Mouse (Mus musculus) adrenal gland, adult 8-10 months (tissue): ENCODE results near the gene Cdkn2a. TPM values are rescaled to one million over a fixed set of nuclear protein-coding genes. Genes with fewer than 3 reads are reported as not detected.

Experiments used
- DNase-seq: peaks from one replicate; pipeline ENCODE4 v3.0.0; 2022
- total RNA-seq, 4 experiments: library from RNA; stranded (reverse); gene quantifications; 2 replicates each; pipeline ENCODE4 v1.2.4; 2022

Gene Cdkn2a
- 10 to 100 TPM; 15.7 to 17.8 (median 17.1) TPM for total RNA-seq

- peak; percentile 47 for DNase-seq
Measured at GRCm38 (mm10) chr4:89294486-89295440, at the start of gene Cdkn2a. TSS of gene Cdkn2a (minus strand) at chr4:89294653.

GRCm38 (mm10) chr4:89313461-89313860 lies 19.0 kb upstream of the Cdkn2a start:
- DNase-seq, result no peak

GRCm38 (mm10) chr4:89310491-89311254 lies 16.2 kb upstream of the Cdkn2a start, which contains the start of gene Cdkn2b:
TSS of gene Cdkn2b (minus strand) at chr4:89311039.
- peak; percentile 95 for DNase-seq

GRCm38 (mm10) chr4:89309996-89310395 lies 15.5 kb upstream of the Cdkn2a start:
- no peak for DNase-seq

GRCm38 (mm10) chr4:89308001-89308400 lies 13.5 kb upstream of the Cdkn2a start:
- no peak for DNase-seq

- no peak for DNase-seq
Measured at GRCm38 (mm10) chr4:89306798-89307365, 12.4 kb upstream of the Cdkn2a start.

GRCm38 (mm10) chr4:89305691-89306090 lies 11.2 kb upstream of the Cdkn2a start:
- no peak for DNase-seq

- no peak for DNase-seq
Measured at GRCm38 (mm10) chr4:89303281-89303995, 9.0 kb upstream of the Cdkn2a start.

GRCm38 (mm10) chr4:89302129-89302528 lies 7.7 kb upstream of the Cdkn2a start:
- no peak for DNase-seq

GRCm38 (mm10) chr4:89299721-89300120 lies 5.3 kb upstream of the Cdkn2a start:
- DNase-seq, result no peak

GRCm38 (mm10) chr4:89295441-89296220 lies 1.2 kb upstream of the Cdkn2a start:
- no peak for DNase-seq

- DNase-seq, result no peak
Measured at GRCm38 (mm10) chr4:89294091-89294485, 365 bp downstream of the Cdkn2a start.

GRCm38 (mm10) chr4:89293516-89293915 lies 937 bp downstream of the Cdkn2a start:
- no peak for DNase-seq

GRCm38 (mm10) chr4:89289028-89289427 lies 5.4 kb downstream of the Cdkn2a start:
- no peak for DNase-seq

GRCm38 (mm10) chr4:89286566-89286965 lies 7.9 kb downstream of the Cdkn2a start:
- no peak for DNase-seq

GRCm38 (mm10) chr4:89285688-89286087 lies 8.8 kb downstream of the Cdkn2a start:
- no peak for DNase-seq

- DNase-seq, result no peak
Measured at GRCm38 (mm10) chr4:89282661-89283060, 11.8 kb downstream of the Cdkn2a start.

- DNase-seq, result peak; percentile 23
Measured at GRCm38 (mm10) chr4:89282036-89282566, 12.4 kb downstream of the Cdkn2a start.

- DNase-seq, result no peak
Measured at GRCm38 (mm10) chr4:89281236-89281635, 13.2 kb downstream of the Cdkn2a start.

GRCm38 (mm10) chr4:89279641-89280040 lies 14.8 kb downstream of the Cdkn2a start:
- no peak for DNase-seq

- DNase-seq, result no peak
Measured at GRCm38 (mm10) chr4:89277381-89277940, 17.0 kb downstream of the Cdkn2a start.
